Mouse (Mus musculus) liver, adult 2 months (tissue): ENCODE measurements around the gene Ier3. TPM values are rescaled to one million over a fixed set of nuclear protein-coding genes. Genes with fewer than 3 reads are reported as not detected.

Experiments used
- DNase-seq: peaks from one replicate; pipeline ENCODE4 v3.0.0-alpha.2; 2011; ENCODE audit warnings: low read depth, low spot score; ENCODE audit errors: extremely low read depth
- H3K27ac ChIP-seq: fragments of 200-500 bp; replicated peaks from 2 replicates; pipeline ENCODE4 v1.5.1; 2012; ENCODE audit warnings: low read depth, mild to moderate bottlenecking, control low read depth, inconsistent platforms, low read length; ENCODE audit not compliant: insufficient read depth
- H3K27me3 ChIP-seq: fragments of 200-500 bp; 2 replicates; pipeline ENCODE4 v1.6.1; 2012; ENCODE audit warnings: mild to moderate bottlenecking, moderate library complexity, low read length, inconsistent platforms; ENCODE audit not compliant: control insufficient read depth, insufficient read depth
- H3K36me3 ChIP-seq: fragments of 200-500 bp; 2 replicates; pipeline ENCODE4 v1.6.1; 2012; ENCODE audit warnings: low read length, inconsistent platforms; ENCODE audit not compliant: control insufficient read depth, insufficient read depth
- H3K4me1 ChIP-seq: fragments of 200-500 bp; 2 replicates; pipeline ENCODE4 v1.6.1; 2011; ENCODE audit warnings: low read length; ENCODE audit not compliant: control insufficient read depth, insufficient read depth
- H3K4me3 ChIP-seq: fragments of 200-500 bp; 2 replicates; pipeline ENCODE4 v1.5.1; 2011; ENCODE audit warnings: low read depth, mild to moderate bottlenecking, control low read depth, low read length, moderate library complexity; ENCODE audit not compliant: insufficient read depth
- H3K79me2 ChIP-seq: fragments of 200-500 bp; 2 replicates; pipeline ENCODE4 v1.6.1; 2012; ENCODE audit warnings: inconsistent platforms, mild to moderate bottlenecking, low read length, moderate library complexity; ENCODE audit not compliant: control insufficient read depth, insufficient read depth
- H3K9ac ChIP-seq: fragments of 200-500 bp; 2 replicates; pipeline ENCODE4 v1.6.1; 2012; ENCODE audit warnings: low read depth, mild to moderate bottlenecking, control low read depth, inconsistent platforms, low read length
- CTCF ChIP-seq: fragments of 200-500 bp; IDR thresholded peaks from 2 replicates; pipeline ENCODE4 v1.5.1; 2011; ENCODE audit warnings: low read depth, low read length, control low read depth
- POLR2A ChIP-seq: fragments of 200-500 bp; IDR thresholded peaks from 2 replicates; pipeline ENCODE4 v1.6.1; 2011; ENCODE audit warnings: low read length, control low read depth; ENCODE audit not compliant: insufficient read depth; ENCODE audit errors: extremely low read depth
- WGBS: fragments of 180-500 bp; shearing (Covaris S2); methylation state at CpG from one replicate; pipeline ENCODE4 v1.1.7; 2018; 5-methylcytosine and 5-hydroxymethylcytosine counted together
- polyA plus RNA-seq: library from polyadenylated mRNA; depleted of rRNA; stranded (reverse); fragments of >200 nt; gene quantifications from 2 replicates; pipeline ENCODE4 v1.2.3, GENCODE M21; 2012
- total RNA-seq: library from RNA; depleted of rRNA; stranded (reverse); fragments of >200 nt; gene quantifications from 2 replicates; pipeline ENCODE4 v1.2.3, GENCODE M21; 2014

Gene Ier3
- total and polyA plus RNA-seq, 2 experiments = 0.92 to 1.6 TPM

DNA sequence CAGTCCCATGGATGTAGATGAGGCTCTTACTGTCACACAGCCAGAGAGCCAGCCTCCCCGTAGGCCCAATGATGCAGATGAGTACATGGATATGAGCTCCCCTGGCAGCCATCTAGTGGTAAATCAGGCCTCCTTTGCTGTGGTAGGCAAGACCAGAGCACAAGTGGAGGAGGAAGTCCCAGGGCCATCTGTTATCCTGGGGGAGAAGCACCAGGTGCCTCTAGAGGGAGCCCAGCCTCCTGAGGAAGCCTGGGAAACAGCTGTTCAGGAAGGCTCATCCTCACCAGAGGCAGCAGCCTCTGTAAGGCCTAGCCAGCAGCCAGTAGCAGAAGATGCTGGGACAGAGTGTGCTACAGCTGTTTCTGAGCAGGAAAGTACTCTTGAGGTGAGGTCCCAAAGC lies 26.6 kb downstream of the Ier3 start:
- Histone ChIP-seq H3K27ac (no peak overlapping the region), H3K4me1 (no peaks in the 10 kb centered on the region), H3K9ac (no peak overlapping the region), H3K4me3 (no peak overlapping the region), H3K27me3 (no peaks in the 10 kb centered on the region), H3K36me3 (peaks cover 15% of the 10 kb centered on the region), H3K79me2 (no peaks in the 10 kb centered on the region)
- no peak for DNase-seq
- TF ChIP-seq POLR2A = no peak
- peak; percentile 23; the same call in 1 of the 2 replicates for TF ChIP-seq CTCF
- WGBS = 83% methylated on average over 1 of the region's 1 CpGs

DNA sequence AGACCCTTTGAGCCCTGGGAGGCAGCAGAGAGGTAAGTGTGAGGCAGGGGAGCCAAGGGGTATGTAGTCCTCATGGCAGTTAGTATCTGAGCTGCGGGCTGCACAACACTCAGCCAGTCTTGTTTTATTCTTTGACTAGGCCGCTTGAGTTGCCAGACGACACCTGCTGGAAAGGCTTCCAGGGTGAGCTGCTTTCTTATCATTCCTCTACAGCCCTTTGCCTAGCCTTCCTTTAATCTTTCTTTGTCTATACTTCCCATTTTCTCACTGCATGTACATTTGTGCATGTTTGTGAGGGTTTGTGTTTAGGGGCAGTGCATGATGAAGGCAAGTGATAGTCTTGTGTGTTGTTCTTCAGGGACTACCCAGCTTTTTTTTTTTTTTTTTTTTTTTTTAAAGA lies 29.5 kb downstream of the Ier3 start:
- H3K4me1 ChIP-seq = no peaks in the 10 kb centered on the region
- no peak overlapping the region for H3K9ac ChIP-seq
- peaks cover 14% of the 10 kb centered on the region for H3K36me3 ChIP-seq
- TF ChIP-seq CTCF = no peak
- no peak for TF ChIP-seq POLR2A
- 94% methylated on average over 3 of the region's 3 CpGs for WGBS
- no peak overlapping the region for H3K27ac ChIP-seq
- DNase-seq = no peak
- H3K4me3 ChIP-seq = no peak overlapping the region
- H3K79me2 ChIP-seq = no peaks in the 10 kb centered on the region
- H3K27me3 ChIP-seq = no peaks in the 10 kb centered on the region

DNA sequence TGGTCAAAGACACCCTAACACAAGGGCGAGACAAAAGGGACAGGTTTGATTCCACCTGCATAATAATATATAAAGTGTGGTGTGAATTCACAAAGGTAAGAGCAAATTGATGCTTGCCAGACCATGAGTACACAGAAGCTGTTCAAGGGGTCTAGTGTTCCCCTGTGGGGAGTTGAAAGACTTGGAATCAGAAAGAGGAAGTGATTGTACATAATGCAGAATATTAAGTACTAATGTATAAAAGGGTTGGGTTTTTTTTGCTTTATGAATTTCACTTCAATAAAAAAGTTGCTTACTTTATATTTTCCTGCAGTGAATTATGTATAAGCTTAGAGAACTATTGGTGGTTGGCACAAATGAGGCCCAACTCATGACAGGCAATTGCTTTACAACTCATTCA lies 37.9 kb downstream of the Ier3 start:
- Histone ChIP-seq H3K27ac (no peak overlapping the region), H3K79me2 (no peaks in the 10 kb centered on the region), H3K4me1 (no peaks in the 10 kb centered on the region), H3K36me3 (no peaks in the 10 kb centered on the region), H3K27me3 (no peaks in the 10 kb centered on the region), H3K4me3 (no peak overlapping the region), H3K9ac (no peak overlapping the region)
- TF ChIP-seq POLR2A = no peak
- WGBS = 95% methylated on average over 1 of the region's 1 CpGs
- DNase-seq = no peak

GRCm38 (mm10) chr17:35859835-35860234 lies 38.4 kb downstream of the Ier3 start:
- Histone ChIP-seq H3K4me3 (no peak overlapping the region), H3K9ac (no peak overlapping the region), H3K27me3 (no peaks in the 10 kb centered on the region), H3K27ac (no peak overlapping the region), H3K4me1 (no peaks in the 10 kb centered on the region), H3K36me3 (no peaks in the 10 kb centered on the region), H3K79me2 (no peaks in the 10 kb centered on the region)
- TF ChIP-seq POLR2A (no peak), CTCF (no peak)
- WGBS = 72% methylated on average over 2 of the region's 2 CpGs
- no peak for DNase-seq

DNA sequence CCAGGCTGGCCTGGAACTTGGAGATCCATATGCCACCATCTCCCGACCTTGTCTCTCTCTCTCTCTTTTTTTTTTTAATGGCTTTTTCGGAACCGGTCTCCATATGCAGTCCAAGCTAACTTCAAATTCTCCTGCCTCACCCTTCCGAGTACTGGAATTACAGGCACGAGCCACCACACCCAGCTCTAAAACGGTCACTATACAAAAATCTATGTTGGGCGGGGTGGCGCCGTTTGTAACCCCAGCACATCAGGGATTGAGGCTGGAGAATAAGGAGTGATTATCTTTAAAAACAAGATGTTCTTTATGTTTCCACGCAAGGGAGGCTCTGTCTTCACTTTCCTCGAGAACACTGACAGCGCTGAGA lies 39.3 kb downstream of the Ier3 start:
- no peaks in the 10 kb centered on the region; the same call in 1 of the 2 replicates for H3K4me1 ChIP-seq
- WGBS = 8% methylated on average over 12 of the region's 12 CpGs
- TF ChIP-seq CTCF (no peak), POLR2A (no peak)
- no peak overlapping the region for H3K27ac ChIP-seq
- no peaks in the 10 kb centered on the region for H3K79me2 ChIP-seq
- peak overlapping the region; percentile 96; the same call in 1 of the 2 replicates for H3K4me3 ChIP-seq
- H3K27me3 ChIP-seq = peaks cover 5% of the 10 kb centered on the region; the same call in 1 of the 2 replicates
- H3K36me3 ChIP-seq = no peaks in the 10 kb centered on the region
- no peak overlapping the region for H3K9ac ChIP-seq
- no peak for DNase-seq

DNA sequence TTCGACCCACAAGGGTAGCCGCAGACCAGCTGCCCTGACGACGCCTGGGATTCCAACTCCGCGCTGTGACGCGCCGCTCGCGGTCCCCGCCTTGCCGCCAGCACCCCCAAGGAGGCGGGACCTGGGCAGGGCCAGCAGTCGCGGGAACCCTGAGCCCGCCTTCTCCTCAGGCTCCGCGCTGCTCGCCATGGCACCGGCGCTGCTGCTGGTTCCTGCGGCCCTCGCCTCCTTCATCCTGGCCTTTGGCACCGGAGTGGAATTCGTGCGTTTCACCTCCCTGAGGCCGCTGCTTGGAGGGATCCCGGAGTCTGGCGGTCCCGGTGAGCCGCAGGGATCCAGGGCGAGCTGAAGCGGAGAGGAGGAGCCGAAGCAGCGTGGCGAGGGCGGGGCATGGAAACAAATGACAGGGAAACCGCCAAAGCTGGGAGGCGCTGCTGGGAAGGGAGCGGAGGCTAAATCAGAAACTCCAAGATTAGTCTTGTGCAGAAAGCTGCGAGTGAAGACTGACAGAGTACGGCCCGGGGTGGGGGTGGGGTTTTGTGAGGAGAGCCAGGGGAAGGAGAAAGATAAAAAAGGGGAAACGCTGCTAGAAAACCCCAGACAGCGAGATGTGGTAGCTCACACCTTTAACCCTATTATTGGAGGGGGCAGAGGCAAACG lies 39.8 kb downstream of the Ier3 start, which contains the start of gene Nrm:
Gene Nrm (plus strand): TSS at position 121 of the 660 bp plus-strand sequence.
- peak; percentile 68 for DNase-seq
- TF ChIP-seq POLR2A (no peak), CTCF (peak; percentile 68)
- WGBS = 1% methylated on average over 47 of the region's 47 CpGs
- Histone ChIP-seq H3K9ac (peak within 1 kb of the TSS; percentile 83), H3K4me1 (peaks cover 2% of the 10 kb centered on the region; the same call in 1 of the 2 replicates), H3K27ac (peak within 1 kb of the TSS; percentile 35; the same call in 1 of the 2 replicates), H3K27me3 (peaks cover 6% of the 10 kb centered on the region; the same call in 1 of the 2 replicates), H3K36me3 (no peaks in the 10 kb centered on the region), H3K79me2 (no peaks in the 10 kb centered on the region), H3K4me3 (peak within 1 kb of the TSS; percentile 96)
